Mouse (Mus musculus) hindlimb bud, embryonic 11.5 days (tissue): ENCODE measurements around the gene Zfp697.
"Not testable (repeated sequence)": the region's sequence is repeated elsewhere in the genome, so short reads cannot be mapped to it uniquely, and the experiment has no call there.

Experiments used
- DNase-seq: peaks from one replicate; pipeline ENCODE4 v3.0.0-alpha.2; 2012; ENCODE audit warnings: low read depth, low spot score; ENCODE audit errors: extremely low spot score

The Zfp697 gene

GRCm38 (mm10) chr3:98497401-98497800 is 115.1 kb downstream of the Zfp697 start:
- DNase-seq: not testable (repeated sequence)

DNA sequence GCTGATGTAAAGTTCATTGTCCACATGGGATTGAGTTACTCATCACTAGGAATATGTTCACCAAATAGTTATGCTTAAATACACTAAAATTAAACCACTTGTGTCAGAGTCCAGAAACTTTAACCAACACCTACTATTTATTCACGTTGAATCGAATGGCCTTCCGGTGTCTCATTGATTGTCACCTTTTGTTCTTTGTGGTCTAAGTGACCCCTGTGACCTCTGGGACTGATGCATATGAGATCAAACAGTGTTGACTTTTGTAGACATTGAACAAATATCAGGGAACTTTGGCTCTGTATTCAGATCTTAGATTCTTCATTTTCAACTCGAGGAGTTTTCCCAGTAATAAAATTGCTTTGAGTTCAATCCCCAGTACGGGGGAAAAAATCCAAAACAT is 125.0 kb downstream of the Zfp697 start:
- not testable (repeated sequence) for DNase-seq

- DNase-seq: not testable (repeated sequence)
Measured at GRCm38 (mm10) chr3:98510414-98510813, 128.2 kb downstream of the Zfp697 start, which contains the start of gene Hsd3b4. Hsd3b4 (minus strand) TSS chr3:98510514.

DNA sequence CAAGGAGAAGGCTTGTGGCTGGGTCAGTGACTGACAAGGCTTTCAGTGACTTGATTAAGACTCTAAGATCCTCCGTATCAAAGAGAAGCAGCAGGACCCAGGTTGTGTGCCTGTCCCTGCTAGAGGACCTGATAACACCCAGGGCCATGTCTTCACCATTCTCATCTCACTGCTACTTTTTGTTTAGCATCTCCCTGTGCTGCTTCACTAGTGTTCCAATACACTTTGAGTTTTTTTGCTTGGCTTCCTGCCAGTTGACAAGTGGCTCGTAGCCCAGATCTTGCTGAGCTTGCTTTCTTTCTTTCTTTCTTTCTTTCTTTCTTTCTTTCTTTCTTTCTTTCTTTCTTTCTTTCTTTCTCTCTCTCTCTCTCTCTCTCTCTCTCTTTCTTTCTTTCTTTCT is 140.5 kb downstream of the Zfp697 start:
- not testable (repeated sequence) for DNase-seq

DNA sequence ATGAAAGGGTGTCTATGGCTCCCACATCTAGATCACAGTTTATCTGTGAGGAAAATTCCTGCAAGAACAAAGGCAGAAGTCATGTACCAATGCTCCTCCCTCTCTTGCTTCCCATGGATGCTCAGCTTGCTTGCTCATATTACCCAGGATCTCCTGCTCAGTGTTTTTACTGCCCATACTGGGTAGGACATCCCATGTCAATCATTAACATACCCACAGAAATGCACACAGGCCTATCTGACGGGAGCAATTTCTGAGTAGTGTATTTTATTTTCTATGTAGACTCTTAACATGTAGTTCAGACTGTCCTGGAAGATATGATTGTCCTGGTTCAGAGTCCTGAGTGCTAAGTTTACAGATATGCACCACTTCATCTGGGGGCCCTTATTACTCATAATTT is 142.3 kb downstream of the Zfp697 start:
- not testable (repeated sequence) for DNase-seq

- not testable (repeated sequence) for DNase-seq
Measured at GRCm38 (mm10) chr3:98524978-98525377, 142.7 kb downstream of the Zfp697 start.

DNA sequence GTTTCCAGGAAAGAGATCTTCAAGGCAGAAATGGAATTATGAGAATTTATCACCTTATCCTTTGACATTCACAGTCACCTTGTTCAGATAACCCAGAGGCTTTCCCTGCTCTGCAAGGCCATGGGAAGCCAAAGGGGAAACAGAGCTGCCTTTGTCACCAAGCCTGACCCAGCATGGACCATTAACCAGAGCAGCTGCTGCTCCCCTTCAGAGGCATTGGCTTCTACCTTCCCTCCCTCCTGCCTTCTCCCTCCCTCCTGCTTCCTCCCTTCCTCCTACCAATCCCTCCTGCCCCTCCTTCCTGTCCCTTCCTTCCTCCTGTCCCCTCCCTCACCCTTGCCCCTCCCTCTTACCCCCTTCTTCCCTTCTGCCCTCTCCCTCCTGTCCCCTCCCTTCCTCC is 165.4 kb downstream of the Zfp697 start:
- DNase-seq: not testable (repeated sequence)

DNA sequence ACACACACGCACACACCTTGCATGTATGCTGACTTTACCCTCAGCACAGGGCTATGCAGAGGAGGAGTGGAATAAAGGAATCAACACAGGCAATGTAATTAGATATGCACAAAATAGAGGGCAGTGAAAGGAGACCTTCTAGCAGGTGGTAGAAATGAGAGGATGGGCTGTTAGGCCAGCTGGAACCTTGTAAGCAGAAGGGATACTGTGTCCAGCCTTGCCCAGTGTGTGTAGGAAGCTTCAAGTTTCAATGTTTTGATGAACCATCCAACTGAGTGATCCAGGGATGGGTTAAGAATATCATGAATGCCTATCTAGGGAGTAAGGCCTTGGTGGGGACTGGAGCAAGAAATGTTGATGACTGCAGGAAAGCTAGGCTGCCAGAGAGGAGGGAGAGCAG is 166.2 kb downstream of the Zfp697 start:
- not testable (repeated sequence) for DNase-seq

DNA sequence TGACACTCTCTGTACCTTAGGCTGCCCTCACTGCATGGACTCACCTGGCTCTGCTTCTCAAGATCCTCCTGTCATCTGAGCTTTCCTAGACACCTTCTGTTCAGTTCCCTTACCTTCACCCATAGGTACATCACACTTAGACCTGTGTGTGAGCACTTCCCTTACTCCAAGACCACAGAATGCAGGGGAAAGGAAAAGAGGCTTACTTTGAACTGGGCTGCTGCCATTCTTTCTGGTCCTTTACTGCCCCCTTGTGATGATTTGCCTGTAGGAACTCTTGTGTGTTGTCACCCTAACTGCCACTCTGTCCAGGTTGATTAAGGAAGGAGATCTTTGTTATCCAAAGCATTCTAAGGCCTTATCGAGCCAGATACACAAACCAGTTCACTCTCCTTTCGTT is 168.0 kb downstream of the Zfp697 start:
- not testable (repeated sequence) for DNase-seq

DNA sequence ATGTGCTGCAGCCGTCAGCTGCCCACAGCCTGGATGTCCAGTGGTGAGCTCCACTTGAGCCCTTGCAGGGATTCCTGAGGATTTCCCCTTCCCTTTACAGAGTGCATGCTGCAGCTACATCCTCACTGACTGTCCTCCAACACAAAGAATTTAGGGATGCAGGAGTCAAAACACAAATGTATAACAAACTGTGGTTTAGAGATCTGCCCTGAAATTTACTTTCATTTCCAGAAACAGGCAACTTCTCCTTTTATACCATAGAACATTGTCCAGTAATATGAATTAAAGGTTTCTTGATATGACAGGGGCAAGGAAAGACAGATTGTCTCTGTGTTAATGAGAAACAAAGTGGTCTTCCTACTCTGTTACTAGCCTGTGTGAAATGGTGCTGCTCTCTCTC is 168.6 kb downstream of the Zfp697 start:
- not testable (repeated sequence) for DNase-seq

GRCm38 (mm10) chr3:98560711-98561110 is 178.4 kb downstream of the Zfp697 start:
- DNase-seq: not testable (repeated sequence)

- DNase-seq: not testable (repeated sequence)
Measured at GRCm38 (mm10) chr3:98563831-98564230, 181.6 kb downstream of the Zfp697 start.

DNA sequence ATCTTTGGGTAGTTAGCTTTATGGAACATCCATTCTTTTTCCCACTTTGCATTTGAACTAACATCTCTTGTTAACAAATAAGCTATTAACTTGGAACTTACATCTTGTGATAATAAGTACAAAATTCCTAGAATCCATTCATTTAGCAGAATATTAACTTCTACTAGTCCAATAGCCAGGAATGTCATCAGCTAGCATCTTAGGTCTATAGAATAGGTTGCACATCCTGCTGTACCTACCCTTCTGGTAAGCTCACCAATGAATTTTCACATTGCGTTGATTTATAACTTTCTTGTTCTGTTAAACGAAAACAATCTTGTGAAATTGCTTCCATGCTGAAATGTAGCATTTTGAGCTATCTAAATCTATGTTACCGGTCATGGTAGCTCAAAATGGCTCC is 182.6 kb downstream of the Zfp697 start:
- not testable (repeated sequence) for DNase-seq

DNA sequence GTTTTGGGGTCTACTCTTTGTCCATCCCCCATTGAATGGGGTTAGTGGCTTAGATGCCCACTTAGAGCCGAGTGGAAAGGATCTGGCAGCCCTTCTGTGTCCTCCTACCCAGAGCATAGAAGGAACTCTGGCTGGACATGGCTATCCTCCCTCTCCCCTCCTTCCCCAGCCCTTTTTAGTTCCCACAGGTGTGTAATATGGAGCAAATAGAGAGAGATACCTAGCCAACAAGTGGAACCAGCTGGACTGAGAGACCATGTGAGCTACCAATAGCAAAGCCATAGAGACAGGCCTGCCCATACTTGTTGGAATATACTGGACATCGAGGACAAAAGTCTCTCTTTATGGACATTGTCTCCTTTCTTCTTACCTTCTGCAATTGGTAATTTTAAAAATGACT is 185.5 kb downstream of the Zfp697 start:
- not testable (repeated sequence) for DNase-seq

GRCm38 (mm10) chr3:98581024-98581423 is 198.8 kb downstream of the Zfp697 start:
- not testable (repeated sequence) for DNase-seq

DNA sequence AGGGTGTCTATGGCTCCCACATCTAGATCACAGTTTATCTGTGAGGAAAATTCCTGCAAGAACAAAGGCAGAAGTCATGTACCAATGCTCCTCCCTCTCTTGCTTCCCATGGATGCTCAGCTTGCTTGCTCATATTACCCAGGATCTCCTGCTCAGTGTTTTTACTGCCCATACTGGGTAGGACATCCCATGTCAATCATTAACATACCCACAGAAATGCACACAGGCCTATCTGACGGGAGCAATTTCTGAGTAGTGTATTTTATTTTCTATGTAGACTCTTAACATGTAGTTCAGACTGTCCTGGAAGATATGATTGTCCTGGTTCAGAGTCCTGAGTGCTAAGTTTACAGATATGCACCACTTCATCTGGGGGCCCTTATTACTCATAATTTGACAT is 199.9 kb downstream of the Zfp697 start:
- DNase-seq: not testable (repeated sequence)

GRCm38 (mm10) chr3:98582622-98583021 is 200.4 kb downstream of the Zfp697 start:
- DNase-seq: not testable (repeated sequence)

DNA sequence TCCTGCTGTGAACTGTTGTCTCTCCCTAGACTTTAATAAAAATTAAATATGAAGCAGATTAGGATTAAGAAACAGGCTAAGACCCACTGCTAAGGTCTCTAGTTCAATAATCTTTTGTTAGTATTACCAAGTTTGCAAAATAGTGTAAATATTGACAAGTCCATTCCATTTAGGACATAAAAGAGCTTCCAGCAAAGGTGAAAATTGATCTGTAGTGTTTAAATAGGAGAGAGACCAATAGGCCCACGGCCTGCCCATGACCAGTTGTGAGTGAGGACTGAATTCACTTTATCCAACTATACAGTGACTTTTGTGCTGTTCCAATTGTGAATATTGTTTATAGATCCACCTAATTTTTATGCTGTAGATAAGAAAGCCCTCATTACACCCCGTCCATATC is 205.5 kb downstream of the Zfp697 start:
- DNase-seq: no peak

DNA sequence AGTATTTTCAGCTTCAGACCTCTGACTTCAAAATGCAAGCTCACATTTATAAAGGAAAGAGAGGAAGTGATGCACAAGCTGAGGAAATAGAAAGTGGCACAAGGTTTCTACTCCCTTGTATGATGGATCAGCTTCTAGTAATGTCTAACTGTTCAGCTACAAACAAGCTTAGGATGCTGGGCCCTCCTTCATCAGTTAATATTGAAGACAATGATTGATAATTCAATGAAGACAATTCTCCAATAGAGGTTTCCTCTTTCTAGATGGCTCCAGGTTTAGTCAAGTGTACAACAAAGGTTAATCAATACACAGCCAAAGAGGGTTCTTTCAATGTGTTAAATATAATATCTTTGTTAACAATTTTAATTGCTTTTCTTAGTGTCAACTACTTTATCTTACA is 206.4 kb downstream of the Zfp697 start, which contains the start of gene Gm10681:
Gm10681 (minus strand) TSS at position 101 of the 400 bp plus-strand sequence.
- DNase-seq: no peak

- not testable (repeated sequence) for DNase-seq
Measured at GRCm38 (mm10) chr3:98613540-98613939, 231.3 kb downstream of the Zfp697 start.

DNA sequence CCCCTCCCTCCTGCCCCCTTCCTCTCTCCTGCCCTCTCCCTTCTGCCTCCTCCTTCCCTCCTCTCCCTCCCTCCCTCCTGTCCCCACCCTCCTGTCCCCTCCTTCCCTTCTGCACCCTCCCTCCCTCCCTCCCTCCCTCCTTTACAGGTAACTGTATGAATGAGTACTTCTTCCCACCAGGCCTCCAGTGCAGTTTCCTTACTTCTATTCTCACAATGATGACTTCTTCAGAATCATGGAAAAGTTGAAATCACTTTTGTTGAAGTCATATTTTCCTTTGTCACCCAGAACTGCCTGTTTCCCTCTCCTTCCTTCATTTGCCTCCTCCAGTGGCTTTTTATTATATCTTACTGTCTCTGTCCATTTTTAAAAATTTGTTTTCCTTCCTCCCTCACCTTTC is 231.7 kb downstream of the Zfp697 start:
- DNase-seq: no peak

DNA sequence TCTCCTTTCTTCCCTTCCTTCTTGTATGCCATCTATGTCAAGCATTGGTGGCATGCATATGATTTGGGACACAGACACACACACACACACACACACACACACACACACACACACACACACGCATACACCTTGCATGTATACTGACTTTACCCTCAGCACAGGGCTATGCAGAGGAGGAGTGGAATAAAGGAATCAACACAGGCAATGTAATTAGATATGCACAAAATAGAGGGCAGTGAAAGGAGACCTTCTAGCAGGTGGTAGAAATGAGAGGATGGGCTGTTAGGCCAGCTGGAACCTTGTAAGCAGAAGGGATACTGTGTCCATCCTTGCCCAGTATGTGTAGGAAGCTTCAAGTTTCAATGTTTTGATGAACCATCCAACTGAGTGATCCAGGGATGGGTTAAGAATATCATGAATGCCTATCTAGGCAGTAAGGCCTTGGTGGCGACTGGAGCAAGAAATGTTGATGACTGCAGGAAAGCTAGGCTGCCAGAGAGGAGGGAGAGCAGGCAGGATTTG is 232.2 kb downstream of the Zfp697 start:
- not testable (repeated sequence) for DNase-seq

DNA sequence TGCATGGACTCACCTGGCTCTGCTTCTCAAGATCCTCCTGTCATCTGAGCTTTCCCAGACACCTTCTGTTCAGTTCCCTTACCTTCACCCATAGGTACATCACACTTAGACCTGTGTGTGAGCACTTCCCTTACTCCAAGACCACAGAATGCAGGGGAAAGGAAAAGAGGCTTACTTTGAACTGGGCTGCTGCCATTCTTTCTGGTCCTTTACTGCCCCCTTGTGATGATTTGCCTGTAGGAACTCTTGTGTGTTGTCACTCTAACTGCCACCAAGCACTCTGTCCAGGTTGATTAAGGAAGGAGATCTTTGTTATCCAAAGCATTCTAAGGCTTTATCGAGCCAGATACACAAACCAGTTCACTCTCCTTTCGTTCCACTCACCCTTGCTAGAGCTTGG is 234.0 kb downstream of the Zfp697 start:
- DNase-seq: not testable (repeated sequence)
